Mouse (Mus musculus): ENCODE measurements around the gene Sult2b1.
A peak's percentile ranks its signal among the peaks of the same experiment; 100 is the strongest.

Sult2b1 gene

DNA sequence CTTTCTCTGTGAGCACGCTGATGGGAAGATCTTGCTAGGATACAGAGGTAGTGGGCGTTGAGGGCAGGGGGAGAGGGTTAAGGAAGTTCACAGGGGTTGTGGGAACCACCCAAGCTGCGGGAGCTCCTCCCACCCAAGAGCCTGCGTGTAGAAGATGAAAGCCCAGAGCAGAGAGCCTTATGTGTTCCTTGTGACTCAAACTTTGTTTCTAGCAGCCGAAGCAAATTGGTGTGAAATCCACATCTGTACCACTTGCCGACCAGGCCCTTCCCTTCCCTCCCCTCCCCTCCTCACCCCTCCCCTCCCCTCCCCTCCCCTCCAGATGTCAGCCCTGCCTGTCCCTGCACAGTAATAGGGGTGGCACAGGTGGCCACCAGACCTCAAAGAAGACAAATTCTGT, 89.4 kb downstream of the Sult2b1 start:
- DNase-seq (ENCODE audit: low spot score in 2 of 2): peak in 1 of 2 experiments; percentile 32

DNA sequence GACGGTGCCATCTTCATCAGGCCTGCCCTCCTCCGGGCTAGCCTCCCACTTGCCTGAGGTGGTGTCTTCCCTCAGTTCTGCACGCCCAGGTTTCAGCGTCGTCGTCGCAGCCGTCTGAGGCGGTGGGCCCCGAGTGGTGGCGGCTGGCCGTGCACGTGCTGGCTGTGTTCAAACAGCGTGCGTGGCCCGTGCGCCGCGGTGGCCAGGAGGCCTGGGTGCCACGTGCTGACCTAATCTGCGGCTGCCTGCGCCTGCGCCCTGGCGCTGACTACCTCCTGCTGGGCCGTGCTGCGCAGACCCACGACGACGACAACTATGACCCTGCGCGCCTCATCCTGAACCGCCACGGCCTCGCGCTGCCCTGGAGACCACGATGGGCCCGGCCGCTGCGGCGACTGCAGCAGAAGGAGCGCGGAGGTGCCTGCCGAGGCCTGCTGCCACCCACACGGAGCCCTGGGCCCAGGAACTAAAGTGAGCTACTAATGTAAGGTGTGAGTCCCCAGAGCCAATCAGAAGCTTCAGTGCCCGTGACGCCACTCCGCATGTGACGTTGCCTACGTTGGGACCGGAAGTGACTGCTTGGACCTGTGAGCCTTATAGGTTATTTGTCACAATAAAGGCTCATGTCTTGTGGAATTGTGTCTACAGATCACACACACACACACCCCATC, 90.4 kb downstream of the Sult2b1 start, which contains the start of gene Sec1:
Gene Sec1 (minus strand): TSS at position 482 of the 671 bp plus-strand sequence.
- no peak for DNase-seq (ENCODE audit: low spot score in 2 of 2)

DNA sequence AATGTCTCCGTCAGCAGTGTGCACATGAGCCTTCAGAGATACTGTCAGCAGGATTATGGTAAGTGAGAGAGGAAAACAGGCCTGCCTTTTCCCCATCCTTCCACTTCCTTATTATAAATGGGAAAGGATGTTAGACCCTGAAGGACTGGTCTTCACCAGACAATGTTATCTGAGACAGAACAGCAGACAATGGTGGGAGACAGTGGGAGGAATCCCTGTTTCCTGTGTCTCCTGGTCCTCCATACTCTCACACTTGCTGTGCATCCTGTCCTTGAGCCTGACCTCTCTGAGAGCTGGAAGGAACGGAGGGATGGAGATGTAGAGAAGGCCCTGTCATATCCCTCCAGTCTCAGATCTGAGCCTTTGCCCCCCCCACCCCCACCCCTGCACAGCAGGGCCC, 92.1 kb downstream of the Sult2b1 start:
- DNase-seq (ENCODE audit: low spot score in 2 of 2): no peak

DNA sequence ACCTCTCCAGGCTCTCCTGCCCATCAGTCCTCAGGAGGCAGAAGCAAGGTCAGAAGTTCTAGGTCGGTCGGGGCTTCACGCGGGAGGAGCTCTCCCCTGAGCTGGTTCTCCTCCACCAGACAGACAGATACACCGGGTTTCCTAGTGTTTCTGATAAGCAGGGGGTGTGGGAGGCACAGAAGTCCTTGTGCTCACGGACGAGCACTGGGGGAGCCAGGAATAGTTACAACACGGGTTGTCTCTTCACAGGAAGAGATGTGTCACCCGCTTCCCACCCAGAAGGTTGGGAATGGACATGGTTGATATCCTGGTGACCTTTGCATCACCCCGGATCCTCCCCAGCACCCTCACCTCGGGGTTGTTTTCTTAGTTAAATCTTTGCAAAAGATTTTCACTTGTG, 94.7 kb downstream of the Sult2b1 start:
- DNase-seq (ENCODE audit: low spot score in 2 of 2): no peak

DNA sequence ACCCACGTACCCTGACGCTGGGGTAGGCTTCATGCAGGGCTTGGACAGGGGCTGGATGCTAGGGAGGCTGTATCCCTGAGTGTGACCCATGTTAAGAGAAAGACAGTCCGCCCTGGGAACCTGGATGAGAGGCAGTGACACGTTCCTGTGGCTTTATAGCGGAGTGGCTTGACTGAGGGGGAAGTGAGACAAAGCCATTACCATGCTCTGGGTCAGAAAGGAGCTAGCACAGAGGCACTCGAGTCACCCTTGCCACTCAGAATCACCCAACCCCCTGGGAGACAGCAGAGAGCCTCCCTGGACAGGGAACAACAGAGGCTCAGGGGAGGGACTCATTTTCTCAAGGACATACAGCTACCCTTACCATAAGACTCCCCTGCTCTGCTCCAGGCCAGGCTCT, 95.4 kb downstream of the Sult2b1 start:
- no peak for DNase-seq (ENCODE audit: low spot score in 2 of 2)

DNA sequence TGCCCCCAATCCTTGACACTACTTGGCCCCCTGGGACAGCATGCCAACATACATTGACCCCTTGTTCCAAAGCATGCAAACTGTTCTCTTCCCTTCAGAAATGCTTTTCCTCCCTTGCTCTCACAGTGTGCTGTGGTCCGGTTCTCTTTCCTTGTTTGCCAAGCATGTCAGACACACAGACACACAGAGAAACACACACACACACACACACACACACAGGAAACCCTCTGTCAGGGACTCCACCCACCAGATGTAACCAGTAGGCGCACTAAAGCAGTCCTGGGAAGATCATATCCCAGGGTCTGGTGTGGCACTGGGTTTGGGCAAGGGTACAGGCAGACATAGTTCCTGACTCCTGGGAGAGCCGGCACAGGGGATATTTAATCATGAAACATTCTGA, 97.6 kb downstream of the Sult2b1 start:
- no peak for DNase-seq (ENCODE audit: low spot score in 2 of 2)

DNA sequence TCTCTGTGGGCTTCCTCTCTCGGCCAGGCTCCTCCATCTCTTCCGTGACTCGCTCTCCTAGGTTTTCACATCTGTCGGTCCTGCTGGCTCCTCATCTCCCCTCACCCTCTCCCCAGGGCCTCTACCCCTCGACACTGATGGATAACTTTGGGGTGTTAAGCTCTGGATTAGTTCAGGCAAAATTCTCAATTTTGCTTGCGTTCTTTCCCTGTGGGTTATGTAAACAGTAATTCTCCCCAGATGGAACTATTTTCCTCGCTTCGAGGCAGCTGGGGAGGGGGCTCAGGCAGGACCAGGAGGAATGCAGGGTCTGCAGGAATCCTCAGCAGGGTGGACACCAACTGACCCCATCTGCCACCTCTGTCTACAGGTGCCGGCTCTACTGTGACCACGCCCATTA, 98.7 kb downstream of the Sult2b1 start:
- no peak for DNase-seq (ENCODE audit: low spot score in 2 of 2)

DNA sequence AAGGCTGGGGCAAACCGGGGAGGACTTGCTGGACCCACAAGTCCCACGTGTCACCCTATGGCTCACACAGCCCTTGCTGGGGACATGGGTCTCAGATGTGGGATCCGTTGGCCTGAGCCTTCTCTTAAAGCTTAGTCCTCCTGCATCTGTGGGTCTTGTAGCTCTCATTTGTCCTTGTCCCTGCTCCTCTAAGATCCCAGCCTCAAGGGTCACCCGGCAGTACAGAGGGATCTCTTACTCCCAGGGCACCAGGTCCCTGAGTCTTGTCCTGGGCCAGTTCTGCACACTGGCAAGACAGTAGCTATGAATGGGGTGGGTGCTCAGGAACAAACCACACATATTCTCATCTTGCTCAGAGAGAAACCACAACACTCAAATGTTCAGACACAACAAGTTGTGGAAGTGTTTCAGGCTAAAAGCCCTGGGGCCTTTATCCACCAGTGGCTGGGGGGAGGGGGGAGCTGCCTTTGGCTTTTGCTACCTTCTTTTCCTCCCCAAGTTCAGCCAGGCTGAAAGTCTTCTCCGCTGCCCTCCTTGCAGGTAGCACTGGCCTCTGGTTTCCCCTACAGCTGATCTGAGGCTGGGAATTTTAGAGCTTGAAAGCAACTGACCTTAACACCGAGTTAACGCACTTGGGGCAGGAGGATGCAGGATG, 100.9 kb downstream of the Sult2b1 start, which contains the start of gene Ntn5:
Gene Ntn5 (plus strand): TSS at position 627 of the 655 bp plus-strand sequence.
- peak in 1 of 2 experiments; percentile 13 for DNase-seq (ENCODE audit: low spot score in 2 of 2)

DNA sequence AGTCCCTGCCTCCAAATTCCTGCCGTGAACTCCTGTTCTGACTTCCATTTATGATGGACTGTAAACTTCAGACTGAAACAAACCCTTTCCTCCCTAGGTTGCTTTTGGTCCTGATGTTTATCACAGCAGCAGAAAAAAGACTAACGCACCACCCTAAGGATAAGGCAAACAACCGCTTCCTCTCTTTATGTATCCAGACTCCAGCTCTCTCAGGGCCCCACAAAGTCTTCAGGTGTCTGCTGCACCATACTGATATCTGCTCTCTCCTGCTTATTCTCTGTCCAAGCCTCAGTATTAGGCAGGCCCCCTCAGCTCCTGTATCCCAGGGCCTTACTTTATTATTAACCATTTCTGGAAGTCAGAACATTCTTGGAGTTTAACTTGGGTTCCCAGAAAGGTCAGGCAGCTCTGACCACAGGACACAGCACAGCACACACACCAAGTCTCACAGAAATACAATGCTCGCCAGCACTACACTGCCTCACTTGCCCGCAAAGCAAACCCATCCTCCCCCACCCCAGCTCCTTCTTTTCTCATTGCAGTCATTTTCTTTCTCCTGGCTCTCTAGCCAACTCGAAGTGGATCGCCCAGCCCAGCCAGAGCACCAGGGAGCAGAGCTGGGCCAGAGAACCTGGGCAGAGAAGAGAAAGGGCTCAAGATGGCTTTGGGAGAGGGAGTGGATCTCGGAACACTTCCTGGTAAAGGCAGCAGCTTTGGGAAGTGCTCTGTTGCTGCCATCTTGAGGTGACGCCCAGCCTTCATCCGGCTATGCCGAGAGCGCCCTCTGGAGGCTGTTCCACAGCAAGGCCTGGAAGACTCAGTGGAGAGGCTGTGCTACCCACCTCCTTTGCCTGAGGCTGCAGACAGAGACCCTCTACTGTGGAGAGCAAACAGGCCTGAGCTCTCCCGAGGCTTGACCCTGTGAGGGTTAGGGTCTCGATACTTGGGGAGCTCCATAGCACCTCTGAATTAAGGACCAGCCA, 102.0 kb downstream of the Sult2b1 start:
- peak; percentile 78 to 93 for DNase-seq (ENCODE audit: low spot score in 2 of 2)

DNA sequence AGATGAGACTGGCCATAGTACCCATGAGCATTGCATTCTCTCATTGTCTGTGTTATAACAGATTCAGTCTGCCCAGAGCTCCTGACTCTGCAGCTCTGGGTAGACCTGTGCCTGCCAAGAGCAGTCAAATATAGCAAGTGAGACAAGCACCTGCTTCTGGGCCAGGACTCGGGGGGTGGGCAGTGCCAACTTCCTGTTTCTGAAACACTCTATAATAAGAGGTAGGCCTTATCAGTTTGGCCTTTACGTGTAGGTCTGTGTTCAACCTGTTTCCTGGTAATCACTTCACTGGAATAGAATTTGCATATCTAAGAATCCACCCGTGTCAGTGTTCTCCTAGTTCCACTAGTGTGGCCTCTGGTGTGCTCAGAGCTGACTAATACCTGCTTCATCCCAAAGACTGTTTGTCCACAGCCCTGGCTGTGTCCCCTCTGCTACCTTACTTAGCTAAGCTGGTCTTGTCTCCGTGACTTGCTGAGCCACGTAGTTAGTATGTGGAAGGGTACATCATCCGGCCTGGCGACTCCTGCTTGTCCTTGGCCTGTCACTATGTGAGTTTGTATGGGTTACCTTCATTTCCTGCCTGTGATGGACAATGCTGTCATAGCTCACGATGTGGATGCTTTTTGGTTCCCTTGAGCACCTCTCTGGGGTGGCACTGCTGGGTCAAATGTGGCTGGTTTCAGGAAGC, 103.3 kb downstream of the Sult2b1 start:
- DNase-seq (ENCODE audit: low spot score in 2 of 2): no peak

Data from thymus, postnatal 10 days (tissue).